Mouse (Mus musculus) R1 (cell line): ENCODE data around the gene Msl1.
A peak's percentile ranks its signal among the peaks of the same experiment; 100 is the strongest.

Source experiments
- DNase-seq: peaks from one replicate; pipeline ENCODE4 v3.0.0-alpha.2; 2018; ENCODE audit warnings: low read depth, low spot score

Msl1 gene

DNA sequence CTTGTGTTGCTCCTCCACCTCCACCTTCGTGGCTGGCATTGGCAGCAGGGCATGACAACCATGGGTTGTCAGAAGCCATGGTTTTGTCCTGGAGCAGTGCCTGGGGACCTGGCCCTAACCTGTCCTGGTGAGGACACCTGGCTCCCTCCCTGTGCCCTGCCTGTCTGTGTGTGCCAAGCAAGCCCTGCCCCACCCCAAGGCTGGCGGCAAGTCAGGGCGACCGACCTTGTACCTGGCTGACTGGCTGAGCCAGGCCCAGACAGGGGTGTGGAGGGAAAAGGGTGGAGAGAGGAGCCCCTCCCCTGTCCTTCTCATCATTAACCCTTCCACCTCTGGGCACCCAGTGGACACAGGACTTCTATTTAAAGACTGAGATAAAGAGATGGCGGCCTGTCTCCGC lies 44.1 kb downstream of the Msl1 start:
- no peak for DNase-seq

DNA sequence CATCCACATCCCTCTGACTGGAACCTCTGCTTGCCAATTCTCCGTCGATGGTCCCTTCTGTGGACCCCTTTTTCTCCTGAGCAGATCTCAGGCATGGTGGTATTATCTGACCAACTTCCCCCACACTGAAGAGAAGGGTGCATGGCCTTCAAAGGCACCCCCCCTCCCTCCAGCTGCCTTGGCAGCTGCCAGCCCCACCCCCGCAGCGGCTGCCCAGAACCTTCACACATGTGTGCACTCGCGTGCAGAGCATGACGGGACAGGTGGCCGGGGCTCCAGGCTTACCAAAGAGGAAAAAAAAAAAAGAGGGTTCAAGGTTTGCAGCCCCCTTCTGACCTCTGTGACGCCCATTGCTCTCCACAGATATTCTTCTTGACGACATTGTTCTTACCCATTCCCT lies 44.6 kb downstream of the Msl1 start:
- no peak for DNase-seq

DNA sequence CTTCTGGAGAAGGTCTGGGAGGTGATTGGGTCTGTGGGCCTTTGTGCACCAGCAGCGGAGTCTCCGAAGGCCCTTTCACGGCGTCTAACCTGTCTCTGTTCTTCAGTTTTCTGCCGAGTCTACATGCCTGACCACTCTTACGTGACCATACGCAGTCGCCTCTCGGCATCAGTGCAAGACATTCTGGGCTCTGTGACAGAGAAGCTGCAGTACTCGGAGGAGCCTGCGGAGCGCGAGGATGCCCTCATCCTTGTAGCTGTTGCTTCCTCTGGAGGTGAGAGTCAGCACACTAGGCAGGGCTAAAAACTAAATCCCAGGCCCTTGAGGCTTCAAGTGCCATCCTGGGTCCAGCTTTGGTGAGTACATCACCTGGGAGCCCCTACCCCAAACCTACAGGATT lies 50.7 kb downstream of the Msl1 start:
- DNase-seq: peak; percentile 62

DNA sequence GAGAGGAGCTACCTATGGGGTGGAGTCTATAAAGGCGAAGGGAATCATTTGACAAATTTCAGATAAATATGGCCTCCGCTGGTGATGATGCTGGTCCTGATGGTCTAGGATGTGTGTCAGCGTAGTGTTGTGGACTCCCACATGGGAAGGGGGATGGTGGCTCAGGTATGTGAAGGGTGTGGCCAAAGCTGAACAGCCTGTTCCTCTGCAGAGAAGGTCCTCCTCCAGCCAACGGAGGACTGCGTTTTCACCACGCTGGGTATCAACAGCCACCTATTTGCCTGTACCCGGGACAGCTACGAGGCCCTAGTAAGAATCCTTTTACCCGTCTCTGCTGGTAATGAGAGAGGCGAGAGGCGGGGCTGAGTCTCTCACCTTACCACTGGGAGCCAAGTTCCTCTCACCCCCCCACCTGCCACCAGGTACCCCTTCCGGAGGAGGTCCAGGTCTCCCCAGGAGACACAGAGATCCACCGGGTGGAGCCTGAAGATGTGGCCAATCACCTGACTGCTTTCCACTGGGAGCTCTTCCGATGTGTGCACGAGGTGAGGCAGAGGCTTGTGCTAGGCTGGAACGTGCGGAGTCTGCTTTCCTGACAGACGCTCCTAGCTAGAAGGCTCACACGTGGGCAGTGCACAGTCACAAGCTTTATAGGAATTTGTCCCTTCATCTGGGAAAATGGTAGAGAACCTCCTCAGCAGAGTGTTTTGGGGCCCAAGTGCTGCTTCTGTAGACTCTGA lies 51.7 kb downstream of the Msl1 start:
- DNase-seq: peak; percentile 71

DNA sequence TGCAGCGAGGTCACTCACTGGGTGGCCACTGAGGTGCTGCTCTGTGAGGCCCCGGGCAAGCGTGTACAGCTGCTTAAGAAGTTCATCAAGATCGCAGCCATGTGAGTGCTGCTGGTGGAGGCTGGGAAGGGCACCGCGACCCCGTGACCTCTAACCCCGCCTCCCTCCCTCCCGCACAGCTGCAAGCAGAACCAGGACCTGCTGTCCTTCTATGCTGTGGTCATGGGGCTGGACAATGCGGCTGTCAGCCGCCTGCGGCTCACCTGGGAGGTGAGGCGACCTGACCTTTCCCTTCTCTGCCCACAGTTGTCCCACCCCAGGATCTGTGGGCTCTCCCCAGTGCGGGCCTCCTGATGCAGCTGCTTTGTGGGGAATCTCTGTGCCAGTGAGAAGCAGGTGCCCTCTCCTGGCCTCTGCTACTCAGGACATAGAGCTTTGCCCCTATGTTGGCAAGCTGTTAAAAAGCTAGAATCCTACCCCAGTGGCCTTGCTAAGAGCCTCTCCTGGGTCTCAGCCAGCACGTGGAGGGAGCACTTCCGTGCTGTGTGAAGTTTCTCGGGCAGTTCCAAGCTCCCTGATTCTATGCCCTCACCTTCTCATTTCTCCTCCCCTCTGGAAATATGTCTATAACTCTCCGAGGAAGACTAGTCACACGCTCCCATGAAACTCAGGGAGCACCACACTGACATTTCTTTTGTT lies 54.0 kb downstream of the Msl1 start:
- DNase-seq: peak; percentile 32

DNA sequence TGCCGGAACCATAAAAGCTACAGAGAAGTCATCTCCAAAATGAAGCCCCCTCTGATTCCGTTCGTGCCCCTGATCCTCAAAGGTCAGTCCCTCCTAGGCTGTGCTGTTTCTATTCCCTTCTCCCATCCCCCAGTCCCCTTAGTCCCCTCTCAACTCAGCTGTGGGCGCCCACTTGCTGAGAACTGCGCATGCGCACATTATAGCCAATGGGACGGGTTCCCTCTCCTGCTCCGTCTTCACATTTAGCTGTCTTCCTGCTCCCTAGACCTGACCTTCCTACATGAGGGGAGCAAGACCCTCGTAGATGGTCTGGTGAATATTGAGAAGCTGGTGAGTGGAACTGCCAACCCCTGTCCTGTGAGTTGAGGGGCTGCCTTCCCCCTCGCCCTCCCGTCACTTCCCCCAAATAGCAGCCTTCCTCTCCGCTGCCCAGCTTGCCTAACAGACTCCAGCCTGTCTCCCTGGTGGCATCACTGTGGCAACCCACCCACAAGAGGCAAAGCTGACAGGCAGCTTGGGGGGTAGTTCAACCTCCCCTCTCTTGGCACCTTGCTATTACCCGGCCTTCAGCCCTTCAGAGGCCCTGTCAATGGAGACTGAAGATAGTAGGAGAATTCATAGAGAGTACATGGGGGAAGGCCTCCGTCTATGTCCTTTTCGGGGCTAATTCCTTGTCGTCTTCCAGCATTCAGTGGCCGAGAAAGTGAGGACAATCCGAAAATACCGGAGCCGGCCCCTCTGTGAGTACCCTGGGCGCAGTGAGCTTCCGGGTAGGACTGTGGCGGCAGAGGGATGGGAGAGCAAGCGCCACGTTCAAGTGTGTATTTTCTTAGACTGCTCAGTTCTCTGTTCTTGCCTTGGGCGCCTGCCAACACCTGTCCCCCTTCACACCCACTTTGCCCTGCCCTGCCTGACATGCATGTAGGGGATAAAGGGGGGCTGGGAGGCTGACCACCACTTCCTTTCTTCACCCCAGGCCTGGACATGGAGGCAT lies 55.1 kb downstream of the Msl1 start:
- peak; percentile 72 for DNase-seq

DNA sequence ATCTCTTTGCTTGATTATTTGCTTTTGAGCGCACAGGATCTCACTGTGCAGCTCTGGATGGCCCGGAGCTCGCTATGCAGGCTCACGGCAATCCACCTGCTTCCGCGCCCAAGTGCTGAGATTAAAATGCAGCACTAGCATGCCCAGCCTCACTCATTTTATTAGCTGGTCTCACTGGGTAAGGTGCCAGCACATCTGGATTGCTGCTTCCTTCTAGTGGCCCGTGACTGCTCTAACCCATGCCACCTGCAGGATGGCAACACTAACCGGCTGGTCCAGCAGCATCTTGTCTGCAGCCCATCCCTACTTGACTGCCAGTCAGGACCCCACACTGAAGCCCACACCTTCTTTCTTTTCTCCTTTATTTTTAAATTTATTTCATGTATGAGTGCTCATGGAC lies 58.8 kb downstream of the Msl1 start:
- DNase-seq: no peak

DNA sequence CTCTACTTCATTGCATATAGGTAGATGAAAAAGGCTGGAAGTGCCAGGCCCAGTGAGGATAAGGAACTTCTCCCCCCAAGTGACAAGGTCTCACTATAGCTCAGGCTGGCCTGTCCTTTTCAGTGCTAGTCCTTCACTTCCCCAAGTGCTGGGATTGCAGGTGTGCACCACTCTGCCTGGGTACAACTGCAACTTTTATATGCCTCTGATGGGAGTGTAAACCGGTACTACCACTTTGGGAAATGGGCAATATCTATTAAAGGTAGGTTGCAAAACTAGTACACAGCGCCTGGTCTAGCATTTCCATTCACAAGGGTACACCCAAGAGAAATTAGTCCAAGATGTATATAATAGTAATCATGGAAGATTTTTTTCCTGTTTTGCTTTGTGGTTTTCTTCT lies 59.3 kb downstream of the Msl1 start:
- DNase-seq: no peak
